Mouse (Mus musculus) embryonic facial prominence, embryonic 14.5 days (tissue): ENCODE measurements around the gene Slc12a8. TPM values are rescaled to one million over a fixed set of nuclear protein-coding genes. Genes with fewer than 3 reads are reported as not detected.

ENCODE experiments used
- ATAC-seq: fragments of 200-750 bp; cut with Nextera tagmentation; 2 replicates; pipeline ENCODE4 v1.8.0; 2017; ENCODE audit warnings: low read depth, moderate number of reproducible peaks, moderate TSS enrichment
- DNase-seq: peaks from one replicate; pipeline ENCODE4 v3.0.0-alpha.2; 2015; ENCODE audit warnings: low spot score
- H3K27ac ChIP-seq: fragments of 300-500 bp; sonication (generic); replicated peaks from 2 replicates; pipeline ENCODE4 v1.5.1; 2014; ENCODE audit warnings: low read depth, mild to moderate bottlenecking, low read length, moderate library complexity
- H3K27me3 ChIP-seq: fragments of 300-500 bp; sonication (generic); replicated peaks from 2 replicates; pipeline ENCODE4 v1.6.1; 2014; ENCODE audit warnings: low read length; ENCODE audit not compliant: control insufficient read depth, insufficient read depth
- H3K36me3 ChIP-seq: fragments of 300-500 bp; sonication (generic); 2 replicates; pipeline ENCODE4 v1.6.1; 2014; ENCODE audit warnings: low read length, mixed read lengths; ENCODE audit not compliant: control insufficient read depth, insufficient read depth
- H3K4me1 ChIP-seq: fragments of 300-500 bp; sonication (generic); 2 replicates; pipeline ENCODE4 v1.6.1; 2014; ENCODE audit warnings: antibody characterized with exemption, low read length; ENCODE audit not compliant: control insufficient read depth, insufficient read depth
- H3K4me2 ChIP-seq: fragments of 300-500 bp; sonication (generic); 2 replicates; pipeline ENCODE4 v1.6.1; 2014; ENCODE audit warnings: low read depth, mild to moderate bottlenecking, low read length, moderate library complexity, mixed read lengths
- H3K4me3 ChIP-seq: fragments of 300-500 bp; sonication (generic); 2 replicates; pipeline ENCODE4 v1.5.1; 2014; ENCODE audit warnings: low read depth, mild to moderate bottlenecking, low read length
- H3K9ac ChIP-seq: fragments of 300-500 bp; sonication (generic); 2 replicates; pipeline ENCODE4 v1.6.1; 2014; ENCODE audit warnings: low read depth, mild to moderate bottlenecking, low read length, moderate library complexity, mixed read lengths
- H3K9me3 ChIP-seq: fragments of 300-500 bp; sonication (generic); 2 replicates; pipeline ENCODE4 v1.6.1; 2016; ENCODE audit warnings: low read length; ENCODE audit not compliant: control insufficient read depth
- WGBS: fragments of 180-500 bp; shearing (Covaris S2); extraction: QIAGEN DNeasy Blood & Tissue Kit; methylation state at CpG from one replicate; pipeline ENCODE4 v1.1.7; 2014; 5-methylcytosine and 5-hydroxymethylcytosine counted together
- polyA plus RNA-seq: library from polyadenylated mRNA; unstranded; fragments of >200 nt; fragmentation: Nextera tagmentation; extraction: Ambion mirVana; gene quantifications from 2 replicates; pipeline ENCODE4 v1.2.1, GENCODE M21; 2014

The Slc12a8 gene
- polyA plus RNA-seq, 1 experiment from 2014 or later: 1.0 TPM

DNA sequence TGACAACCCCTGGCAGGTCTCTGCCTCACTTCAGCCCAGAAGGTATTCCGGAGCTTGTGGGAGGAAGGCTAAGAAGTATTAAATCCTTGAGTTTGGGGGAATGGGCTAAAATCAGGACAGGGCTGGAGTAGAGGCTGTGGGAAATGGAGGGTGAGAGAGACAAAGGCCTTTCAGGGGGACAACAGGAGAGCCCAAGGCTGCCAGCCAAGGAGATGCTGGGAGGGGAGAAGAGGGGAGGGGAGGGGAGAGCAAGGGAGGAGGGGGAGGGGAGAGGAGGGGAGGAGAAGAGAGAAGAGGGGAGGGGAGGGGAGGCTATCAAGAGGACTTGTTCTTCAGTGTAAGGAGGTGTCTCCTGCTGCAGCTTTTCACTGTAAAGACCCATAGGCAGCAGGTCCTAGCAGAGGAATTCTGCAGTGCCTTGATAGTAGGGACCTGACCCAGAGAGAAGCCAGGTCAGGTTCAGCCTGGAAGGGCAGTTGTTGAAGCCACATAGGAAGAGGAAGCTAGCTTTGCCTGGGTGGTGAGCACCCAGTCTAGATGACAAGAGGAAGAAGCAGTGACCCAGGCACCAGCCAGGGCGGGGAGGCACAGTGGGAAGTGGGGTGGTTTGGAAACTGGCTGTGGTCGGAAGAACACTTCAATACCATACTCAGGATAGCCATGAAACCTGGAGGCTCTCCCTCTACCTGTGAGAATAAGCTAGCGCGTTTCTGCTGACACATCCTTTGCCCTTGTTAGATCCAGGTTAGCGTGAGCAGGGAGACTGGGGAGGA, 174.0 kb downstream of the Slc12a8 start:
- DNase-seq (no peak), ATAC-seq (no peak)
- Histone ChIP-seq H3K27ac (no peak overlapping the region), H3K9me3 (no peaks in the 10 kb centered on the region), H3K4me1 (peaks cover 11% of the 10 kb centered on the region), H3K9ac (no peak overlapping the region), H3K4me3 (no peak overlapping the region), H3K36me3 (no peaks in the 10 kb centered on the region), H3K4me2 (no peak overlapping the region), H3K27me3 (no peaks in the 10 kb centered on the region)
- 77% methylated on average over 6 of the region's 6 CpGs for WGBS

DNA sequence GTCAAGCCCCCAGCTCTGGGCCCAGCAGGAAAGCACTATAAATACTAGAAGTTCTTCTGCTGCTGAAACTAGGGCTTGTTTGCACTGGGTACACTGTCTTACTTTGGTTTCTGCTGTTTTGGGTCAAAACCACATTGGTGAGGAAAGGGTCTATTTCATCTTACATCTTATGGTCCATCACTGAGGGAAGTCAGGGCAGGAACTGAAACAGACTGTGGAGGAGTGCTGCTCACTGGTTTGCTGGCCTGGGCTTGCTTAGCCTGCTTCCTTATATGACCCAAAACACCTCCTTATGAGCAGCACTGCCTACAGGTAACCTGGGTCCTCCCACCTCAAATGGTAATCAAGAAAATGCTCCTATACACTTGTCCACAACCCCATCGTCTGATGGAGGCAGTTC, 176.4 kb downstream of the Slc12a8 start:
- H3K4me3 ChIP-seq: no peak overlapping the region
- no peaks in the 10 kb centered on the region for H3K27me3 ChIP-seq
- H3K9ac ChIP-seq: no peak overlapping the region
- H3K4me2 ChIP-seq: no peak overlapping the region
- 83% methylated on average over 1 of the region's 1 CpGs for WGBS
- DNase-seq (no peak), ATAC-seq (no peak)
- peaks cover 15% of the 10 kb centered on the region for H3K4me1 ChIP-seq
- H3K36me3 ChIP-seq: no peaks in the 10 kb centered on the region
- no peak overlapping the region for H3K27ac ChIP-seq
- H3K9me3 ChIP-seq: no peaks in the 10 kb centered on the region

DNA sequence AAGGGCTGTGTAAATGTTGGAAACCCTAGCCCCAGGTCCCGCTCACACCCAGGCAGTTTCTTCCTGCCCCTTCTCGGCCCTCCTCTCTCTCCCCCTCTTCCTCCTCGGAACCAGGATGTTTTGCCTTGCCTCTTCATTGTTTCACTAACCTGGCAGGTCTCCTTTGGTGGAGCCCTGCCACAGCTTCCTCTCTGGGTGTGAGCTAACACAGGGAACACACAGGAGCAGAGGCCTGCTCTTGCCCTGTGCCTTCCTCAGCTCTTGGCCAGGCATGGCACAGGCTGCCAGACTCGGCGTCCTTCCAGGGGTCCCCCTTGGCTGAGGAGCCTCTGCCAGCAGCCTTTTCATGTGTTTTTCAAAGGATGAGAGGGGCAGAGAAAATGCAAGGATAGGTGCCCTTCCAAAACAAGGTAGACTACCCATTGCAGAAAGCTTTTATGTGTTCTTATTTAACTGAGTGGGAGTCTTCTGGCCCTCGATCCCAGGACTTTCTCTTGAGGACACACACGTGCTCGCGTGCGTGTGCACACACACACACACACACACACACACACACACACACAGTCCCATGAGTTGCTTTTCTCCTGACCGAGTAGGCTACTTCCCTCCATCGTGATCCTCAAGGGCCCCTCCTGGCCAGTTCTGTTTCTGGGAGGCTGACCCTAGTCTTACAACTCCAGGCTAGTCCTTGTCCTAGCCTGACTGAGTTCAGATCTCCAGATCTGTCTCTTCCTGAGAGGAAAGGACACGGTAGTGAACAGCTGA, 179.9 kb downstream of the Slc12a8 start:
- H3K4me3 ChIP-seq: no peak overlapping the region
- H3K36me3 ChIP-seq: no peaks in the 10 kb centered on the region
- peak; percentile 17 for DNase-seq
- no peaks in the 10 kb centered on the region for H3K27me3 ChIP-seq
- ATAC-seq: no peak
- 68% methylated on average over 13 of the region's 13 CpGs for WGBS
- H3K27ac ChIP-seq: peak overlapping the region; percentile 3
- no peak overlapping the region for H3K4me2 ChIP-seq
- H3K4me1 ChIP-seq: peaks cover 35% of the 10 kb centered on the region
- H3K9me3 ChIP-seq: no peaks in the 10 kb centered on the region
- no peak overlapping the region for H3K9ac ChIP-seq

DNA sequence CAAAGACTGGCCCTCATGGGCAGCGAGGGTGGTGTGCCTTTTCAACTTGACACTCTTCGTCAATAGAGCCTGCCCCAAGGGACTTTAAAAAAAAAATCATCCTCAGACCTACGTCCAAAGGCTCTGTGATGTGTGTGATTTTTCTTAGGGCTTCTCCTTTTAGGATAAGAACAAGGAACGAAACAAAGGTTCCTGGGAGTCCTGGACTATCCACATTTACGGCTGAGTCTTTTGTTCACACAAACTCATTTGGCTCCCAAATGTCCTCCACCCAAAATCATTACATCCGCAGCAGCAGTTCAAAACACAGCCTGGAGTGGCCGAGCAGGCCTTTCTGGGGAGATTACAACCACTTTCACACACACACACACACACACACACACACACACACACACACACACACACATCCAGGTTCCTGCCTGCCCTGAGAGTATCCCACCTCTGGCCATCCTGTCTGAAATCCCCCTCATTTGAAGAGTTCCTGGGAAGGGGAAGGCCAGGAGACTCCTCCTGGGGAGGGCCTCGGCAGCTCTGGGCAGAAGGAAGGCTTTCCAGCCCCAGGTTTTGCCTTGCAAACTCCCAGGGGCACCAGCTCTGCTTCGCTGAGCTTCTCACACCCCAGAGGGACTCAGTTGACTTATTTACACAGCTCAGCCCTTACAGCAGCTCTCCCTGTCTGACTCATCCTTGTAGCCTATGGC, 180.6 kb downstream of the Slc12a8 start:
- WGBS: 58% methylated on average over 9 of the region's 9 CpGs
- Histone ChIP-seq H3K4me1 (peaks cover 35% of the 10 kb centered on the region), H3K27ac (peak overlapping the region; percentile 40; the same call in 1 of the 2 replicates)

DNA sequence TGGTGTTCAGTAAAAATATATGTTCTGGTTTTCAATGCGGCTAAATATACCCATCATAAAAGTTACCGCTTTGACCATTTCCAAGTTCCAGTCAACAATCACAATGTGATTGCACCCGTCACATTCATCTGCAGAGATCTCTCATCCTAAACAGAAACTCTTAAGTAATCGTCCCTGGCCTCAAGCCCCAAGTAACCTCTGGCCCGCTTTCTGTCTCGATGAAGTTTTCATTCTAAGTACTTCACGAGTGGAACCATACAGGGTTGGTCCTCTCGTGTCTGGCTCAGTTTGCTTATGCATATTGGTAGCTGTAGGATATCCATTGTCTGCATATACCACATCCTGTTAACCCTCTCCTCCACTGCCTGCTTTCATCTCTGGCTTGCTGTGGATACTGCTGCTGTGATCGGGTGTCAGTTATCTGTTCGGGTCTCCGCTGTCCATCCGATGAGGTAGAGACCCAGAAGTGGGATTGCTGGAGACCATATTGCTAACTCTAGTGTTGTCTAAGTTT, 181.2 kb downstream of the Slc12a8 start:
- H3K9me3 ChIP-seq: no peaks in the 10 kb centered on the region
- WGBS: 61% methylated on average over 12 of the region's 12 CpGs

More for the DNA sequence above, 180.6 kb downstream of the Slc12a8 start:
- ATAC-seq: no peak
- Histone ChIP-seq H3K27me3 (no peaks in the 10 kb centered on the region), H3K4me2 (no peak overlapping the region), H3K4me3 (no peak overlapping the region), H3K9ac (0 out of 2 replicates have a peak overlapping the region, but pooled peaks have one; percentile 16), H3K9me3 (no peaks in the 10 kb centered on the region), H3K36me3 (no peaks in the 10 kb centered on the region)
- DNase-seq: peak; percentile 29

DNA sequence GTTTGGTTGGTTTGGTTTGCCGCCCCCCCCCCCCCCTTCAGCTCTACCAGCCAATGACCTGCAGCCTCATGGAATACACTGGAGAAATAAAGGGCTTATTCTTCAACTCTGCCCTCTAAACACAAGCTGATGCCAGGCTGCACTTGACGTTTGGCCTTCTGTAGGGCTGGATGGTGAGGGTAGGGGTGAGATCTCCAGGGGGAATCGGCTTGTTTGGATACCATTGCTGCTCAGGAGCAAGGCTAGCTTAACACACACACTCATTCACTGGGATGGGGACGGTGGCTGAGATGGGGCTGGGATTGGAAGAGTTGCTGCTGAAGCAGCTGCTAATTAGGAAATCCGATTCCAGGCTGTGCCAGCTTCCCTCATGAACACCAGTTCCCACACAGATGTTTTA, 183.5 kb downstream of the Slc12a8 start:
- Histone ChIP-seq H3K4me2 (no peak overlapping the region), H3K27ac (no peak overlapping the region), H3K9me3 (no peaks in the 10 kb centered on the region), H3K36me3 (no peaks in the 10 kb centered on the region), H3K27me3 (no peaks in the 10 kb centered on the region), H3K4me3 (no peak overlapping the region), H3K4me1 (peaks cover 45% of the 10 kb centered on the region), H3K9ac (no peak overlapping the region)
- ATAC-seq (no peak), DNase-seq (peak; percentile 38)
- 45% methylated on average over 5 of the region's 5 CpGs for WGBS

More for the DNA sequence above, 181.2 kb downstream of the Slc12a8 start:
- Histone ChIP-seq H3K9ac (no peak overlapping the region), H3K27ac (peak overlapping the region; percentile 40; the same call in 1 of the 2 replicates), H3K4me3 (no peak overlapping the region), H3K4me2 (no peak overlapping the region), H3K36me3 (no peaks in the 10 kb centered on the region), H3K27me3 (no peaks in the 10 kb centered on the region), H3K4me1 (peaks cover 35% of the 10 kb centered on the region)
- DNase-seq (peak; percentile 14), ATAC-seq (no peak)

DNA sequence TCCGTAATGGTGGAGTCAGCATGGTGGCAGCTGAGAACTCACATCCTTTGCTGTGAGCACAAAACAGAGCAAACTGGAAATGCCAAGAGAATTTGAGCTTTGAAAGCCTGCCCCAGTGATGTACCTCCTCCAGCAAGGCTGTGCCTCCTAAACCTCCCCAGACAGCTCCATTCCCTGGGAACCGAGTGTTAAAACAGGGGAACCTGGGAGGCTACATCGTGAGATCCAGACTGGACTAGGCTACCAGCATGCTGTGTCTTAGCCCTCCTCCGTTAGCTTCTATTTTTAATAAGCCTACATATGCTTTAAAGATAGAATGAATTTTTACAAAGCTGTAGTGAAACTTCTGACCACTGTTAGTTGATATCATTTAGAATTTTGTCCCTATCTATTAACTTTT, 184.7 kb downstream of the Slc12a8 start:
- no peak for ATAC-seq
- no peaks in the 10 kb centered on the region for H3K36me3 ChIP-seq
- no peaks in the 10 kb centered on the region for H3K27me3 ChIP-seq
- DNase-seq: no peak
- peaks cover 41% of the 10 kb centered on the region for H3K4me1 ChIP-seq
- no peak overlapping the region for H3K27ac ChIP-seq
- no peak overlapping the region for H3K4me3 ChIP-seq
- 87% methylated on average over 4 of the region's 4 CpGs for WGBS
- H3K9ac ChIP-seq: no peak overlapping the region
- H3K4me2 ChIP-seq: no peak overlapping the region
- H3K9me3 ChIP-seq: no peaks in the 10 kb centered on the region

DNA sequence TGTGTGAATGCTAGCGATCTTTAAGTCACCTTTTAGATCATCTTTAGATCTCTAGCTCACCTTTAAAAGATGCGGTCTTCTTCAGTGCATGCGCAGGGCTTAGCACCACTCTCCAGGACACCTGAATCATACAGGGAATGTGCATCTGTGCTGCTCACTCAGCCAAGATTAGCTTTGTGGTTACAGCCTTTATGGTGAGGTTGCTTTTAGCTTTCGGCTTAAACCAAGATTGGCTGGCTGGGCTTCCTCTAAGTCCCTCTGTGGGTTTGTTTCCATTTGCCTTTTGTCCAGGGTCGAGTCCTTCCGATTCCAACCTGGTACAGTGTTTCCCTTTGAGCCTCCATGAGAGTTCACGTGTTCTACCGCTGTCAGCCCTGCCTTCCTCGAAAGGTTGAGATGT, 187.2 kb downstream of the Slc12a8 start:
- peaks cover 27% of the 10 kb centered on the region for H3K4me1 ChIP-seq
- ATAC-seq (no peak), DNase-seq (peak; percentile 44)
- no peak overlapping the region for H3K27ac ChIP-seq
- 76% methylated on average over 9 of the region's 9 CpGs for WGBS
- H3K36me3 ChIP-seq: no peaks in the 10 kb centered on the region
- H3K9me3 ChIP-seq: no peaks in the 10 kb centered on the region
- H3K4me2 ChIP-seq: no peak overlapping the region
- H3K27me3 ChIP-seq: no peaks in the 10 kb centered on the region
- H3K9ac ChIP-seq: no peak overlapping the region
- no peak overlapping the region for H3K4me3 ChIP-seq
